Mouse (Mus musculus): ENCODE results near the gene Slc39a2.

Slc39a2 gene

DNA sequence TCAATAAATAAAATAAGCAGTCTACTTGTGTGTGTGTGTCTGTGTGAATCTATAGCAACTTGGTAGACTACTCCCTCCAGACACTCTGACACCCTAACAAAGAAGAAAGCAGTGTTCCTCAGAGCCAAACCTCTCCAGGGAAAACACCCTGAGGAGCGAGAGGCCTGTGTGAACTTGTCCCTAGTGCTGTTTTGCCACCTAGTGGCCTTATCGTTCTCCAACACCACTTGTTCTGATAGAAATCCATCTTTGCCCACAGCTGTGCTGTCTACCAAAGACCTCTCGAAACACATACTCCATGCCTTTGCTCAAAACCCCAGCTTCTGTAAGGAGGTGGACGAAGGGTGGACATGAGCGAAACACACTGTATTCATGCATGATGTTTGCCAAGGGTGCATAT is 38.1 kb downstream of the Slc39a2 start:
- peak in 1 of 2 experiments; percentile 64 for DNase-seq (ENCODE audit: low spot score in 2 of 2)

DNA sequence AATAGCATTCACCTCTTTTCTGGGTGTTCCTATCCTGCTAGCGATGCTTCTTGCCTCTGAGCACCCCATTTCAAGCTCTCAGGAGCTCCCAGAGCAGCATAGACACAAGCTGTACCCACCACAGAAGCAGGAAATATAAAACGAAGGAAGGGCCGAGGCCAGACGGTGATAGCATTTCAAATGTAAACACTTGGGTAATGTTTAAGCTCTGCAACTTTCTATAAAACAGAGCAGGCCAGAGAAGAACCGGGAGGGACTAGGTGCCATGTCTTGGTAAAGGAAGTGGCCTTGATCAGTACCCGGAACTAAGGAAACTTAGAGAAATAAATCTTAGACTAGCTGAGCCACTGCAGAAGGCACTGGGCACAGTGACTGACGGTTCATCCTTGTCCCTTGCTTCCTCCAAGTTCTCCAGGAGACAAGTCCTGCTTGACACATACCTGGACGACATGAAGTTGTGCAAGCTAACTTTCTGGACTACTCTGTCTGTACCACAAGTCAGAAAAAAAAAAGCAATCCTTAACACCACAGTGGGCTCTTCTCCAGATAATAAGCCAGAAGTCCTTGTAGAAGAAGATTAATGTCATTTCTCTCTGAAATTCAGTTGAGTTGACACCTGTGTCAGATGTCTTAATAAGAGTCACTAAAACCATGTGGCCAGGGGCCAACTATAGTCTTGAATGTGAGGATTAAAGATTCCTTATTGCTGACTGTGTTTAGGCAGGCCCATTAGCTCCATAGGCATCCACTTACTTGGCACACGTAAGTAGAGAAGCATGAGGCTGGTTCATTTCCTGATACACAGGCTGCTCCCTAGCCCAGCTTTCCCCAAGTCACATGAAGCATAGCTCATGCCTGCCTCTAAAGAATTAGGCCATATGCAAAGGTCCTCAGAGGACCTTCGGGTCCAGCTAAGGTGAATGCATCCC is 39.7 kb downstream of the Slc39a2 start:
- DNase-seq (ENCODE audit: low spot score in 2 of 2), result no peak

DNA sequence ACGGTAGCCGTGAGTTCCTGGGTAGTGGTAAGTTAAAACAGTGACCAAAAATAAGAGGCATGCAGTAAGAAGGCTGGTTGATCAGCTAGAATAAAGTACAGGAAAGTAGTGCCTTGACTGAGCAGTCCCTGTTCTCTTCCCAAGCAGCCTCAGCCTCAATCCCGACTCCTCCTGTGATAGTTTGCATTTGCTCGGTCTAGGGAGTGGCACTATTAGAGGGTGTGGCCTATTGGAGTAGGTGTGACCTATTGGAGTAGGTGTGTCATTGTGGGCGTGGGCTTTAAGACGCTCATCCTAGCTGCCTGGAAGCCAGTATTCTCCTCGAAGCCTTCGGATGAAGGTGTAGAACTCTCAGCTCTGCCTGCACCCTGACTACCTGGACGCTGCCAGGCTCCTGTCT is 46.3 kb downstream of the Slc39a2 start:
- DNase-seq (ENCODE audit: low spot score in 2 of 2), result no peak

DNA sequence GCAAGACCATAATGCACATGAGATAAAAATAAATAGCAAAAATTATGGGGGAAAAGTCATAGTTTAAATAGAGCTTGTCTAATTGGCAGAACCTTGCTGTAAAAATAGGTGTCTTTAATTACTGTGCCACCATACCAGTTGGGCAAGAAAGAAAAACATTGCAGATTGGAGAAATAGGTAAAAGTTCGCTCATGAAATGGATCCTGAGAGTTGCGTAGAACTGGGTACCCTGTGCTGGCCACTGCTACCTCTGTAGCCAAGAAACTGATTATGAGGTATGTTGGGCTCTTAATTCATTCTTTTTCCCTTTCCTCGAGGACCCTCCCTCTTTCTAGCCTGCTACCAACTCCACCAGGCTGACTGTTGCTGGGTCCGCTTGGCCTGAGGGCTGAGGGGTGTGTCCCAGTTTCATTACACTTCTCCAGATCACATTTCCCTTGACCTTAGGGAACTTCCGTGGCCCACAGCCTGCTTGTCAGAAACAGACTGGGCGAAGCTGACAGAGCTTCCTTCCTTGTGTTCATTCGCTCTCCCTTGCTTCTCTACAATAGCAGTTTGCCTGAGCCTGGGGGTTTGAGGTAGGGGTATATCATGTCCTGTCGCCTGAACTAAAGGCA is 48.4 kb downstream of the Slc39a2 start:
- DNase-seq (ENCODE audit: low spot score in 2 of 2), result peak in 1 of 2 experiments; percentile 44

DNA sequence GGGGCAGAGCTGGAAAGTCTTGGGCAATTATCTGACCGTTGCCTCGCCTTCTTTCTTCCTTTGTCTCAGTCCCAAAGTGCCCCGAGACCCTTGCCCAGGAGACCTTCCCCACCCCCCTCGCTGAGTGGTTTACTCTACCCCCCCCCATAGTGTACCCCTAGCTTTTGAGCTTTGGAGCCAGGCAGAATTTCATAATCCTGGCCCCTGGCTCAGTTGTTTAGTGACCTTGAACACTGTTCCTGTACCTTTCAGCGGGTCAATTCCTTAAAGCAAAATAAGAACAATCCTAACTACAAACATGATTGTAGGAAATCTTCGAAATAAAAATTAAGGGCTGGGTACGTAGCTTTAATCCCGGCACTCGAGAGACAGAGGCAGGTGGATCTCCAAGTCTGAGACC is 48.9 kb downstream of the Slc39a2 start:
- DNase-seq (ENCODE audit: low spot score in 2 of 2), result no peak

DNA sequence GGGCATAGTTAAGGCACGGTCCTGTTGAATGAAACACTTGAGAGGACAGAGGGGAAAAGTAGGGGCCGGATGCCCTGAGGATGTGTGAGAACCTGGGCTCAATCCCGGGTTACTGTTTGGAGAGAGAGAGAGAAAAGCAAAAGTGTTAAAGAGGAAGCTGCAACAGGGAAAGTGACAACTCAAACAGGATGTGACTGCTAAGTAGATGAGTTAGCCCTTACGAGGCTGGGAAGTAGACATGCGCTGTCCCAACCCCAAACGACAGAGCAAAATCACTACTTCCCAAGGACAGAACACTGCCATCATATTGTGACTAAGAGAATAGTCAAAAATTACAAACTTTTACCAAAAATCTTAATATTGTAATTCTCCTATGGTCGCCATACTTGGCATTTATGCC is 49.5 kb downstream of the Slc39a2 start:
- DNase-seq (ENCODE audit: low spot score in 2 of 2), result no peak

DNA sequence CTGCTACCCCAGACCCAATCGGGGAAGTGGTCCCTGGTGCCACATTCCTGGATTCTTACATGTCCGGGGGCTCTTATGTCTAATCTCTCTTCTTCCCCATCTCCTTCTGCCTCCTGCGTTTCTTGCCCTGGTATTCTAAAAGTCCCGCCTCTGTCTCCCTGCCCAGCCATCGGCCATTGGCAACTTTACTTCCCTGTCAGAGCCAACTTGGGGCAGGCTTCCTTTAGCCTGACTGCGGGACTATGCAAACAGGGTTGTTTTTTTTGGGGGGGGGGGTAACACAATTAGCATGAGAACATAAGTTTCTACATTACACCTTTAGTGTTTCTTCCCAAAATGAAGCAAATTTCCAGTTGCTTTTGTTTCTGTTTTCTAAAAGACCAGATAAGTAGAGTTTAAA is 50.6 kb downstream of the Slc39a2 start:
- DNase-seq (ENCODE audit: low spot score in 2 of 2), result no peak

All from urinary bladder, adult 18-20 months (tissue).